Mouse (Mus musculus) adrenal gland, adult 2 months (tissue): ENCODE data around the gene Fbxl19. TPM values are rescaled to one million over a fixed set of nuclear protein-coding genes. Genes with fewer than 3 reads are reported as not detected.
"Not testable (repeated sequence)": the region's sequence is repeated elsewhere in the genome, so short reads cannot be mapped to it uniquely, and the experiment has no call there.

Experiments used
- DNase-seq: peaks from one replicate; pipeline ENCODE4 v3.0.0; 2021
- polyA plus RNA-seq: library from polyadenylated mRNA; depleted of rRNA; stranded (reverse); fragments of >200 nt; gene quantifications from 2 replicates; pipeline ENCODE4 v1.2.3, GENCODE M21; 2012
- total RNA-seq, 2 experiments: library from RNA; stranded (reverse); gene quantifications; 2 replicates each; pipeline ENCODE4 v1.2.3; 2021

Gene Fbxl19
- total and polyA plus RNA-seq, 3 experiments, result 9.5 to 34.5 (median 11.6) TPM

- no peak for DNase-seq
Measured at GRCm38 (mm10) chr7:127768346-127768996, 24.1 kb downstream of the Fbxl19 start.

GRCm38 (mm10) chr7:127768997-127769593, 24.8 kb downstream of the Fbxl19 start:
- peak; percentile 97 for DNase-seq

GRCm38 (mm10) chr7:127769651-127770038, 25.3 kb downstream of the Fbxl19 start, which contains the start of gene Orai3:
Gene Orai3, plus strand, starts transcription at chr7:127769815.
- peak; percentile 95 for DNase-seq

- peak; percentile 28 for DNase-seq
Measured at GRCm38 (mm10) chr7:127770039-127770905, 25.9 kb downstream of the Fbxl19 start.

- no peak for DNase-seq
Measured at GRCm38 (mm10) chr7:127771262-127771661, 26.9 kb downstream of the Fbxl19 start.

GRCm38 (mm10) chr7:127772080-127772479, 27.7 kb downstream of the Fbxl19 start:
- no peak for DNase-seq

- no peak for DNase-seq
Measured at GRCm38 (mm10) chr7:127772557-127772956, 28.2 kb downstream of the Fbxl19 start.

- DNase-seq, result peak; percentile 80
Measured at GRCm38 (mm10) chr7:127773664-127774384, 29.5 kb downstream of the Fbxl19 start.

- DNase-seq, result not testable (repeated sequence)
Measured at GRCm38 (mm10) chr7:127775837-127776236, 31.5 kb downstream of the Fbxl19 start.

GRCm38 (mm10) chr7:127776426-127776825, 32.1 kb downstream of the Fbxl19 start, which contains the start of gene Setd1a:
Gene Setd1a, plus strand, starts transcription at chr7:127776670.
- DNase-seq, result peak; percentile 92

- peak; percentile 97 for DNase-seq
Measured at GRCm38 (mm10) chr7:127776878-127777473, 32.6 kb downstream of the Fbxl19 start.

GRCm38 (mm10) chr7:127777474-127778266, 33.3 kb downstream of the Fbxl19 start:
- peak; percentile 83 for DNase-seq

- no peak for DNase-seq
Measured at GRCm38 (mm10) chr7:127778350-127778749, 34.0 kb downstream of the Fbxl19 start.

- no peak for DNase-seq
Measured at GRCm38 (mm10) chr7:127785308-127785707, 41.0 kb downstream of the Fbxl19 start, which contains the start of gene Gm49388. Gene Gm49388, plus strand, starts transcription at chr7:127785608.

- no peak for DNase-seq
Measured at GRCm38 (mm10) chr7:127797076-127797845, 52.9 kb downstream of the Fbxl19 start.

GRCm38 (mm10) chr7:127798591-127798990, 54.2 kb downstream of the Fbxl19 start:
- no peak for DNase-seq

GRCm38 (mm10) chr7:127799211-127799610, 54.9 kb downstream of the Fbxl19 start:
- DNase-seq, result no peak

- DNase-seq, result peak; percentile 17
Measured at GRCm38 (mm10) chr7:127799738-127800137, 55.4 kb downstream of the Fbxl19 start.

GRCm38 (mm10) chr7:127800435-127801009, 56.2 kb downstream of the Fbxl19 start, which contains the start of gene Hsd3b7:
Gene Hsd3b7, plus strand, starts transcription at chr7:127800604.
- DNase-seq, result peak; percentile 95
